Mouse (Mus musculus) MEL (cell line): ENCODE measurements around the gene Xlr4c.
"Not testable (repeated sequence)": the region's sequence is repeated elsewhere in the genome, so short reads cannot be mapped to it uniquely, and the experiment has no call there.

Experiments
- CTCF ChIP-seq, 3 experiments: IDR thresholded peaks in 2 of 3; conservative IDR thresholded peaks in 1 of 3; 2 replicates each; pipeline ENCODE4 v1.5.1; 2011 to 2012; ENCODE audit warnings: low read length in 3 of 3, low read depth in 2 of 3, mild to moderate bottlenecking in 2 of 3, improper control_type of control experiment in 1 of 3, inconsistent platforms in 1 of 3, mixed read lengths in 1 of 3, moderate library complexity in 1 of 3; ENCODE audit not compliant: control insufficient read depth in 1 of 3, insufficient read depth in 1 of 3, poor library complexity in 1 of 3, severe bottlenecking in 1 of 3
- ELF1 ChIP-seq: IDR thresholded peaks from 2 replicates; pipeline ENCODE4 v1.6.1; 2014; ENCODE audit warnings: low read depth, mild to moderate bottlenecking, inconsistent platforms, low read length, improper control_type of control experiment, moderate library complexity
- EP300 ChIP-seq, 2 experiments: IDR thresholded peaks; 2 replicates each; pipeline ENCODE4 v1.6.1; 2011; ENCODE audit warnings: improper control_type of control experiment in 2 of 2, low read length in 2 of 2, low read depth in 1 of 2, mild to moderate bottlenecking in 1 of 2
- GABPA ChIP-seq: IDR thresholded peaks from 2 replicates; pipeline ENCODE4 v1.6.1; 2012; ENCODE audit warnings: low read depth, mild to moderate bottlenecking, inconsistent platforms, low read length, improper control_type of control experiment, moderate library complexity
- JUND ChIP-seq: IDR thresholded peaks from 2 replicates; pipeline ENCODE4 v1.6.1; 2011; ENCODE audit warnings: low read depth, mild to moderate bottlenecking, improper control_type of control experiment, low read length
- POLR2A ChIP-seq, 2 experiments: IDR thresholded peaks; 2 replicates each; pipeline ENCODE4 v1.6.1; 2011 to 2012; ENCODE audit warnings: low read length in 2 of 2, mild to moderate bottlenecking in 2 of 2, control low read depth in 1 of 2, improper control_type of control experiment in 1 of 2, low read depth in 1 of 2, moderate library complexity in 1 of 2; ENCODE audit not compliant: control insufficient read depth in 1 of 2, insufficient read depth in 1 of 2, poor library complexity in 1 of 2
- RAD21 ChIP-seq: IDR thresholded peaks from 2 replicates; pipeline ENCODE4 v1.6.1; 2011; ENCODE audit warnings: mild to moderate bottlenecking, low read depth, low read length, improper control_type of control experiment
- SIN3A ChIP-seq: IDR thresholded peaks from 2 replicates; pipeline ENCODE4 v1.6.1; 2012; ENCODE audit warnings: low read length, improper control_type of control experiment, inconsistent platforms
- ZKSCAN1 ChIP-seq: IDR thresholded peaks from 2 replicates; pipeline ENCODE4 v1.6.1; 2012; ENCODE audit warnings: low read depth, mild to moderate bottlenecking, inconsistent platforms, low read length, improper control_type of control experiment, moderate library complexity

GRCm38 (mm10) chrX:73265270-73265669 is 22.3 kb upstream of the Xlr4c start, which contains the start of gene Xlr3c:
- TF ChIP-seq GABPA; ZKSCAN1; CTCF (IDR thresholded peaks at IDR 0.05 in 2 of 3, conservative IDR thresholded peaks at IDR 0.05 in 1 of 3; ENCODE audit: control insufficient read depth in 1 of 3, insufficient read depth in 1 of 3, low read depth in 2 of 3, low read length in 3 of 3, poor library complexity in 1 of 3, severe bottlenecking in 1 of 3); JUND; EP300 (IDR thresholded peaks at IDR 0.05; ENCODE audit: low read depth in 1 of 2, low read length in 2 of 2); ELF1; SIN3A; RAD21: not testable (repeated sequence)
- TF ChIP-seq POLR2A (IDR thresholded peaks at IDR 0.05; ENCODE audit: control insufficient read depth in 1 of 2, insufficient read depth in 1 of 2, low read depth in 1 of 2, low read length in 2 of 2, poor library complexity in 1 of 2), result peak in 1 of 2 experiments; percentile 60; a peak in 2 of 4 replicates
